Mouse (Mus musculus) left cerebral cortex, adult 9 months (tissue): ENCODE results near the gene Lck.
"Not testable (repeated sequence)": the region's sequence is repeated elsewhere in the genome, so short reads cannot be mapped to it uniquely, and the experiment has no call there.

Experiments
- DNase-seq, 2 experiments: peaks; one replicate each; pipeline ENCODE4 v3.0.0; 2022; ENCODE audit warnings: low spot score in 2 of 2

The Lck gene

DNA sequence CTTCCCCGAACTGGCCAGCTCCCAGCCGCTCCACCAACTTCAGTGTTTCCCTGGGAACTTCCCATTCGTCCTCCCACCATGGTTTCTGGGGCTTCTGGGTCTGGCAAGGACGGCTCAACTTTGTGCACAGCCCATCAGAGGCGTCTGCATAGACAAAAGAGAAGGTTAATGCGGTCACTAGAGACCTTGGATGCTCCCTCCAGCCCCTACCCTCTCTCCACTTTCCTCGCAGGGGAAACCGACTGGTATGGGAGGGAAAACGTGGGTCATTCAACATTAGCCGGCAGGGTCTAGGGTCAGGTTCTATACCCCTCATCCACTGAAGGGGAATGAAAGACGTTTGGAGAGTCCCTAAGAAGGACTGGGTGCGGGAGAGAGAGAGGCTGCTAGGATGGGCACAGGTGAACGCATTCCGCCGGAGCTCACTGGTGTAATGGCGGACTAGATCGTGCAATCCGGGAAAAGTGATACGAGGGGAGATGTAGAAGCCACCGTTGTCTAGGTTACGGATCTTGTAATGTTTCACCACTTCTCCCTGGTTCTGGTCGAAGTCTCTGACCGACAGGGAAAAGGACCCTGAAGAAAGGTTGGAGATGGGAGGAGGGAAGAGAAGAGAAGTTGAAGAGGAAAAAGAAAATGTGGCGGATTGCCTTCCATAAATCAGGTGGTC lies 17.4 kb downstream of the Lck start:
- peak in 1 of 2 experiments; percentile 12 for DNase-seq

DNA sequence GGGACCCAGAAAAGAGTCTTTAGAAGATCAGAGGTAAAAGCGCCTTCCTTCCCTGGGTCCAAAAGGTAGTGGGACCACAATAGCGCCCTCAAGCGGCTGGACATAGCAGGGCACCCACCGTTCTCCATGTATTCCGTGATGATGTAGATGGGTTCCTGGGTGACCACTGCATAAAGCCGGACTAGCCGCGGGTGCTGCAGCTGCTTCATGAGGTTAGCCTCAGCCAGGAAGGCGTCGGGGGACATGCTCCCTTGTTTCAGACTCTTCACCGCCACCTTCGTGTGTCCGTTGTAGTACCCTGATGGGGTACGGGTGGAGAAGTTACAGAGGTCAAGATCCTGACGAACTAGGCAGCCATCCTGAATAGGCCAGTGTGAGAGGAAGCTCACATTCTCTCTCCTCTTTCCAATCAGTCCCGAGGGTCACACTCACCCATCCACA lies 18.0 kb downstream of the Lck start:
- DNase-seq = peak in 1 of 2 experiments; percentile 49

DNA sequence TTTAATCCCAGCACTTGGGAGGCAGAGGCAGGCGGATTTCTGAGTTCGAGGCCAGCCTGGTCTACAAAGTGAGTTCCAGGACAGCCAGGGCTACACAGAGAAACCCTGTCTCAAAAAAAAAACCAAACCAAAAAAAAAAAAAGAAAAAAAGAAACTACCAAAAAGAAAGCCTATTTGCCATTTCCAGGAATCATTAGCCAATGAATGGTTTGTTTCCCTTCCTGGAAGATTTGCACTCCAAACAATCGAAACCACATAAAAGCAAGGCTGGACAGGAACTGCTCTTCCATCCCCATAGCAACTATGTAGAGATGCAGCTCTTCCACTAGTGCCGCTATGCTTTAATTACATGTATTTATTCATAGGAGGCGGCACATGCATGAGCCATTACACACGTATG lies 18.9 kb downstream of the Lck start:
- not testable (repeated sequence) for DNase-seq

DNA sequence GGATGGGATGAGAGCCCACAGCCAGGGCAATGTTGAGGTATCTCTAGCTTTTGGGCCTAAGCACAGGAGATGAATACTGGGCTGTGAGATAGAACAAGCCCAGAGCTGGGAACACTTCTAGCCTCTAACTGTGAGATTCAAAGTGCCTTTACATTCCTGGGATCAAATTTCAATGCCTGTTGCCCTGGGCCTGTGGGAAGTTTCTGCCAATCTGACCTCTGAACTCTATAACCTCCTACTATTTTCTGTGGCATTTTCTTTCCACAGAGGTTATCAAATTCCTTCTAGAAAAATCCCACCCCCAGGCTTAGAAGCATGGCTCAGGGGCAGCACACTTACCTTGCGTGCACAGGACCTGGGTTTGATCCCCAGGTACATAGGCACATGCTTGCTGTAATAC lies 23.1 kb downstream of the Lck start:
- no peak for DNase-seq

GRCm38 (mm10) chr4:129549306-129549705 lies 24.1 kb downstream of the Lck start:
- DNase-seq = peak in 1 of 2 experiments; percentile 14

- not testable (repeated sequence) for DNase-seq
These were observed 25.8 kb downstream of the Lck start for GRCm38 (mm10) chr4:129547631-129548030.

DNA sequence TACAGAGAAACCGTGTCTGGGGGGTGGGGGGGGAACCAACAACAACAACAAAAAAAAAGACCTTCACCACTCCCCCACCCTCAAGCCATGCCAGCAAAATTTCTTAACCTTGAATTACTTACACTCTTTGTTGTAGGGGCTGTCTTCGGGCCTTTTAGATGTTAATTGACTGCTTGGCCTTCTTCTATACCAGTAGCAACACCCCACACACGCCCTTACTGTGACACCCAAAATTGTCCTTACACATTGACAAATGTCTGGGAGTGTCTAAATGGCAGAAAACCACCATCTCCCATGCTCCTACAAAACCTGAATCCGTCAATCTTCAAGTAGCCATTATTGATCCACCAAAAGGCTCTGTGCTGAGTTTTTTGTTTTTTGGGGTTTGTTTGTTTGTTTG lies 29.3 kb downstream of the Lck start:
- no peak for DNase-seq

- peak; percentile 90 to 95 for DNase-seq
These were observed 30.8 kb downstream of the Lck start, which contains the start of gene Hdac1 for GRCm38 (mm10) chr4:129542592-129543141. Gene Hdac1, minus strand, starts transcription at chr4:129542713.

DNA sequence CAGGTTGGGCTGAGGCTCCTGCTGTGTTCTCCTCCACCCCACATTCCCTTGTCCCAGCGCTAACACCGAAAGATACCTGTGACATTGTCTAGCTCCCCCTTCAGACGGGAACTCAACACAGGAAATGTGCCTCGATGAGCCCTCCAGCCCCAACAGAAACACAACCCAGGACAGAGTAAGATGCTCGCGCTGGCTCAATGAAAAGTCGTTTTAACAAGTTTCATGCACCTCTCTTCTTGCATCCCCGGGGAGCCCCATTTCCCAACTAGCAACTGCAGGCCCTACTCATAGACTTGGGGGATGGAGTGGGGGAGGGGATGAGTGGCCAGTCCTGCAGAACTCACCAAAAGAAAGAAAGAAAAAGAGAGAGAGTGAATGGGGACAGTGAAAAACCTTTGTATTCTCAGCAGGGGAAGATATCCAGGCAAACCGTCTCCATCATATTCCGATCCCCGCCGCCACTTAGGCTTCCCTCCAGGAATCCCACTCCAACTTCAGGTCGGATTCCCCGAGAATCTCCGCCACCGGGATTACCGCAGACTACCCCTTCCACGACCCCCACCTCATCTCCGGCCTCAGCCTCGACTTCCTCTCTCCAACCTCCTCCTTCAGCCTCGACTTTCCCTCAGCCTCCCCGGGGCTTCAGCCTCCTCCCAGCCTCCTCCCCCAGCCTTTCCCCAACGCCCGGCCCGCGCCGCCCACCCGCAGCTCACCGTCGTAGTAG lies 31.4 kb downstream of the Lck start:
- DNase-seq = peak in 1 of 2 experiments; percentile 9

GRCm38 (mm10) chr4:129540012-129540411 lies 33.4 kb downstream of the Lck start:
- no peak for DNase-seq

DNA sequence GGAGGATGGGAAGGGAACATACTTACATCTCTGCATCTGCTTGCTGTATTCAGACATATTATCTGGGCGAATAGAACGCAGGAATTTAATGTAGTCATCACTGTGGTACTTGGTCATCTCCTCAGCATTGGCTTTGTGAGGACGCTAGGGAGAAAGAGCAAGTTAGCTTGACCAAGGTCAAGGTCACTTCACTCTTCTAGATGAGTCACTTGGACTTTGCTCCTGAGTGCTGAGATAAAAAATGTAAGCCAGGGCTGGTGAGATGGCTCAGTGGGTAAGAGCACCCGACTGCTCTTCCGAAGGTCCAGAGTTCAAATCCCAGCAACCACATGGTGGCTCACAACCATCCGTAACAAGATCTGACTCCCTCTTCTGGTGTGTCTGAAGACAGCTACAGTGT lies 44.5 kb downstream of the Lck start:
- not testable (repeated sequence) for DNase-seq

- DNase-seq = no peak
These were observed 47.6 kb downstream of the Lck start for GRCm38 (mm10) chr4:129525889-129526288.

GRCm38 (mm10) chr4:129525338-129525737 lies 48.1 kb downstream of the Lck start:
- no peak for DNase-seq

DNA sequence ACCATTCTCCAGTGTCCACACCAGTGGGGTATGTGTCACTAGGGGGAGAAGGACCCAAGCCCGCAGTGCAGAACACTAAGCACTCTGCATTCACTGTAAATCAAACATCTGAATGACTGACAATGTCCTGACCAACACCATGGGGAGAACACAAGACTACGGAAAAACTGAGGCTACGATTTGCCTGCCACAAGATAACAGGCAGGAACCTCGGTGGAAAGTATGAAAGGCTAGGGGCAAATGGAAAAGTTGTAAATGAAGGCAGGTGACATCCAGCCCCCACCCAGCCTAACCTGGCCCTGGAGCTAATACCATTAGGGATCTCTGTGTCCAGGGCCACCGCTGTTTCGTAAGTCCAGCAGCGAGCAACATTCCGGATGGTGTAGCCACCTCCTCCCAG lies 54.9 kb downstream of the Lck start:
- no peak for DNase-seq

DNA sequence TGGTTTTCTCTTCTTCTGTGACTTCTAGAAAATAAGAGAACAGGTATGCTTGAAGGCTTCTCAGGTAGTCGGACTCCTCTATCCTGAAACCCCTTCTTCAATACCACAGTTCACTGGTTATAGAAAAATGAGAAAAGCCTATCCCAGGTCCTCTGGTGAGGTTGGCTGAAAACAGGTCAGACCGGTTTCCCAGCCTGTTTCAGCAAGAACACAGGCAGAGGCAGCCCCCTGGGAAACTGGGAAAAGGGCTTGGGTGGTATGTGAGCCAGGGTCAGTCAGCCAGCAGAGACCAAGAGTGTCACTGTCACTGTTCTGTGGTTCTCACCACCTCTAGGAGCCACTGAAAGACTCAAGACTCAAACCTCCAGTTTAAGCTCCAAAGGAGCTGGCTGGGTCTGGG lies 56.5 kb downstream of the Lck start:
- DNase-seq = no peak

DNA sequence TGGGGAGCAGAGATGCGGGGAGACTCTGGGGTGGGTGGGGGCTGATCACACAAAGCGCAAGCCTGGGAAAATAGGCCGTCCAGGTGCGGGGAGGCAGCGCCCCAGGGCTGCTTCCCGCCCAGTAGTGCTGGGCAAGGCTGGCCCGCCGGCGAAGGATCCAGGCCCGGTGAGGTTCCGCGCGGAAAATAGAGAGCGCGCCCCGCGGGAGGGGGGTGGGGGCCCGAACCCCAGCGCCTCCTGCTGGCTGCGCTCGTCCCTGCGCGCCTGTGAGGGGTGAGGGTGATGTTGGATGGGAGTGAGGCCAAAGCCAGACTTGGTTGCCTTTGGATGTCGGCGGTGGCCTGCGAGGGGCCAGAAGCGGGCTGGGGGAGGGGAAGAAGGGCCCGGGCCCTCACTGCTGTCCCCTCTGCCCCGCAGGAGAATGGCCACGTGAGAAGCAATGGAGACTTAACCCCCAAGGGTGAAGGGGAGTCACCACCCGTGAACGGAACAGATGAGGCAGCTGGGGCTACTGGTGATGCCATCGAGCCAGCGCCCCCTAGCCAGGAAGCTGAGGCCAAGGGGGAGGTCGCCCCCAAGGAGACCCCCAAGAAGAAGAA lies 59.0 kb downstream of the Lck start:
- no peak for DNase-seq

GRCm38 (mm10) chr4:129513891-129514290 lies 59.5 kb downstream of the Lck start:
- no peak for DNase-seq

DNA sequence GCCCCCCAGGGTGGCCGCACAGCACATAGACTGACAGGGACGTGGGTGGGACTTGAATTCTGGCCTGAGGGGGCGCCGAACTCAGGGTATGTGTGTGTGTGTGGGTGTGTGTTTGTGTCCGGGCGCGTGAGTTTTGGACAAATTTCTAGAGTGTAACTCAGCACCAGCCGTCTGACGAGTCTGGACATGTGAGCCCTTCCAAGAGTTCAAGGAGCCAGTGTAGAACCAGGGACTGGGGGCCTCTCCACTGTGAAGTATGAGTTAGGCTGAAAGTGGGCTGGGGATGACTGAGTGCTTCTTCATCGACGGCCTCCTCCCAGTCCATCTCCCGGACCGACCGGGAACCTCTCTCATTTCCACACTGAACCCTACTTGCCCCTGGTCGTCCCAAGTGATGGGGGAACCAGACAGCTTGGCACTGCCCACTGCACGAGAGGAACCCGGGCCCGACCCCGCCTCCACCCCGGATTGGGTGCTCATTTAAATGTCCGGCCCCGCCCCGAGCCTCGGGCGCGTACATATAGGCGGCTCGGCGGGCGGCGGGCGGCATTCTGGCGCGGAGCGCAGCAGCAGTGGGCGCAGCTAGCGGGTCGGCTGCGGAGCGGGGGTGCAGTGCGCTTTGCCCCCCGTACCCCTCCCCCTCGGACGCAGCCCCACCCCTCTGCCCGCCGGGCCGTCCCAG lies 60.2 kb downstream of the Lck start, which contains the start of gene Marcksl1:
Gene Marcksl1, plus strand, starts transcription at position 496 of the 682 bp plus-strand sequence.
- DNase-seq = peak in 1 of 2 experiments; percentile 64

- DNase-seq = no peak
These were observed 61.9 kb downstream of the Lck start for GRCm38 (mm10) chr4:129511413-129512096.

DNA sequence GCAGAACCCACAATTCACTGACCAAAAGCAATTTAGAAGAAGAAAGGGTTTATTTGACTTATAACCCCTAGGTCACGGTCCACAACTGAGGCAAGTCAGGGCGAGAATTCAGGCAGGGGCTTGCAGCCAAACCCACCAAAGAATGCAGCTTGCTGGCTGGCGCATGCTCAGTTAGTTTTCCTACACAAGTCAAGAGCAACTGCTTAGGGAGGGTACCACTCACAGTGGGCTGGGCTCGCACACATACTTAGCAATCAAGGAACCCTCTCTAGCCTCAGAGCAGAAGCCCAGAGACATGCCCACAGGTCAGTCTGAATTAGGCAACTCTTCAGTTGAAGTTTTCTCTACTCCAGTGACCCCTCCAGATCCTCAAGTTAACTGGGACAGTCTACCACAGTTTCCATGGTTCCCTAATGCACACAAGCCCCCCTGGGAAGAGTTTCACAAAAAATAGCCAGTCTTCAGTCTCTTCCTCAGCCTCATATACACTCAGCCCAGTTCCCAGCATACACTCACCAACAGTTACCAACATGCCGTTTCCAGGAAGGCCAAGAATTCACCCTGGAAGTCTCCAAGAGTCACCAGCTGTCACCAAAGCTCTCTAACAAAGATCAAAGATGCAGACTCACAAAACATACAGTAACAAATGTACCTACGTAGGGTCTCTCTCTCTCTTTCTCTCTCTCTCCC lies 62.6 kb downstream of the Lck start:
- DNase-seq = no peak

DNA sequence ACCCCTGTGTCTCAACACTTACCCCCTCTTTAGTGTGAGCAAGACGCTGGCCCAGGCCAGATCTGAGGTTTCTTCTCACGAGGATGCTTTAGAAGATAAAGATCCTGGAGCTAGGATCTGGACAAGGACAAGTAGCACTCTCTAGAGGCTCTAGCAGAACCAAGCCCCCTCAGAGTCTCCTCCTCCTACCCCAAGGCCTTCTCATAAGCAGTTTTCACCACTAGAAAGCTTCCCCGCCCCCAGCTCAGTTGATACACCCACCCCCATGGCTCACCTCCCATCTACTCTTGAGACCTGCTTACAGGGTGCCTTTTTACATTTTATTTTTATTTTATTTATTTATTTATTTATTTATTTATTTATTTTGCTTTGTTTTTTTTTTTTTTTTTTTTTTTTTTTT lies 63.8 kb downstream of the Lck start:
- no peak for DNase-seq
